Mouse (Mus musculus): ENCODE results near the gene Slf2.

Gene Slf2

GRCm38 (mm10) chr19:44930744-44931453 is at the start of gene Slf2:
Gene Slf2, plus strand, starts transcription at chr19:44931151.
- DNase-seq, result peak; percentile 99

- DNase-seq, result no peak
Measured at GRCm38 (mm10) chr19:44882552-44883024, 48.4 kb upstream of the Slf2 start.

DNA sequence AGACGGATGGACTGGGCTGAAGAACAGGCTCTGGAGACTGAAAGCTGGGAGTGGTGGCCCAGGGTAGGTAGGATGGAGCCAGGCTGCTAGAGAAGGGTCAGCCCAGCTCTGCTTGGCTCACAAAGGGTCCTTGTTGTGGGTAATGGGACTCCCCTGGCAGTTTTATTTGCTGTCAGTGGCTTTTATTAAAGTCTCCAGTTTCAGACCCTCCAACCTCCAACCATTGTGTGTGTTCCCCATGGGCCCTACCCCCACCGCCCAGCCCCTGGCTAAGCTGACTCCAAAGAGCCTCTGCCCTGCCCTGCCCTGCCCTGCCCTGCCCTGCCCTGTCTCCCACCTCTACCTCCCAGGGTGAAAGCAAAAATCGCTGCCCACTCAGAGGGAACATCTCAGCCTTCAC is 46.6 kb upstream of the Slf2 start:
- DNase-seq, result no peak

DNA sequence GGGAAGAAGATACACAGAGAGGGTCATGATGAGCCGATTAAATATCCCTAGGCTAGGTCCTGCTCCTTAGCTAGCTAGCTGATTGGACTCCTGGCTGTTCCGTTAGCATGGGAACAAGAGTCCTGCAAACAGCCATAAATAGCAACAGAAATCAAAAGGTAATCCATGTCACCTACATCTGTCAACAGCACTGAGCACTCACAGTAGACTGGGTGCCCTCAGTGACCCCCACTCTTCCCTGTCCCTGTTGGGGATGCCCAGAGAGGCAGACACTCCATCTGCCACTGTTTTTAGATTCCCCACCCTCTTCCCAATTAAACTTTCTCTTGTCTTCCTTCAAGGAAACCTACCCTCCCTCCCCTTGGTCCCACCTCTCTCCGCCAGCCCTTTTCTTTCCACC is 44.5 kb upstream of the Slf2 start:
- no peak for DNase-seq

DNA sequence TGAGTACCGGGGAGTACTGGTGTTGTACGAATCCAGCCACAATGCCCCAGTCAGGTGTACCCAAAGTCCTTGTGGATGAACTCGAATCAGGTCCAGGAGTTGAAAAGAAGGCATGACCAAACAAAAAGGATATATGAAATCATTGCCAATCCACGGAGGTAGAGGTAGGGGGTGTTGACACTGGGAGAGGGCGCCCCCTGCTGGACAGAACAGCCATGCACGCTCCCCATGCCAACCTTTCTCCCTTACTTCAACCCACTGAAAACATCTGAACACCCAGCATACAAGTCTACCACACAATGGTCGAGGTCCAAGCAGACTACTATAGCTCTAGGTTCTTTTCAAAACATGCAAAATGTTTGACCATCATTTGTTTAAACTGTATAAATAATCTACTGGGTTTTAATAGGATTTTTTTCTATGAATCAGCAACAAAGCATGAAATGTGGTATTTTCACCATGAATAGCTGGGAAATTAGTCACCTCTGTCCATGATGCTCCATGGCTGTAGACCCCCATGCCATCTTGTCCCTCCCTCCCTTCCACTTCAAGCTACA is 43.2 kb upstream of the Slf2 start:
- peak; percentile 74 for DNase-seq

GRCm38 (mm10) chr19:44889548-44889947 is 41.4 kb upstream of the Slf2 start:
- no peak for DNase-seq

DNA sequence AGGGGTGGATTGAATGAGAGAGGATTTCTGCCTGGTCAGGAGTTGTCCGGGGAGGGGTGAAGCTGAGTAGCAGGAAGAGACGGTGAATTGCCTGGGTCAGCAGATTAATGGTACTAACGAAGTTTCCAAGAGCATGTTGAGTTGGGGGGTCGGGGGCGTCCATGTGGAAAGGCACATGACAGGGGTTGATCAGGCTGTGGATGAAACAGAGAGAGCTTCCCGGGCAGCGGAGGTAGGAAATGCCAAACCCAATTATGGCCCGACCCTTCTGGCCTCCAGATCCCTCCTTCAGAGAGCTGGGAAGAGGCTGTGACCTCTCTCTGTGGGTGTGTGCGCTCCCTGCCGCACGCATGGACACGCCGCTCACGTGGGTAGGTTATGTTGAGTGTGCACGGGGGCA is 39.5 kb upstream of the Slf2 start:
- DNase-seq, result no peak

GRCm38 (mm10) chr19:44893231-44893871 is 37.6 kb upstream of the Slf2 start:
- DNase-seq, result no peak

DNA sequence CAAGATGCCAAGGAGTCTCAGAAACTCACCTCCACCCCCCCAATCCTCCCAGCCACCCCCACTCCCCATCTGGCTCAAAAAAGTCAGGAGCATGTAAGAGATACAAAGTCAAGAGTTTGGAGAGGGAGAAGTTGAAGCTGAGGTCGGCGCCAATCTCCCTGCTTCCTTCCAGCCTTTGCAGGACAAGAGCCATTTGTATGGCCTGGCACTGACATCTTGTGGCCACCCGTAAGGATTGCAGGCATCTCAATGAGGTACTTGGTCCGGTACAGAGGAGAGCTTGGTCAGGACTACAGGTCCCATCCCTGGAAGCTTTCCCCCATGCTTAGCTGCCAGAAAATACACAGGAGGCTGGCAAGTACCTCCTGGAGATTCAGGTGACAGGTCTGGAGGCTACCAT is 35.7 kb upstream of the Slf2 start:
- peak; percentile 69 for DNase-seq

DNA sequence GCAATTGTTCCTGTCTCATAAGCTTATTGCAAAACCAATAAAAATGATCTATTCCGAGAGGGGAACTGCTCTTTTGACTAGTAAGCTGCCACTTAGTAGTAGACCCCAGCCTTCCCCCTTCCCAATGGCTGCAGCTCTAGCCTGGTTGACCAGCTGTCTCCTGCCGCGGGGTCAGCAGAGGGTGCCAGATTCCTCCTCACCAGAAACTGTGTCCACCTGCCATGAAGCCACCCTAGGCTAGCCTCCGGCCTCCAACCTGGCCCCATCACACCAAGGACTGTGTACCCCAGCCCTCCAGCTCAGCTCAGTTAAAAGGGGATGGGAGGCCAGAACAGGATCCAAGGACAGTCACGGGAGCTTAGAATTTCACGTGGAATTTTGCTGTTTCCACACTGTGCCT is 34.5 kb upstream of the Slf2 start:
- DNase-seq, result no peak

GRCm38 (mm10) chr19:44897521-44897920 is 33.4 kb upstream of the Slf2 start:
- DNase-seq, result no peak

DNA sequence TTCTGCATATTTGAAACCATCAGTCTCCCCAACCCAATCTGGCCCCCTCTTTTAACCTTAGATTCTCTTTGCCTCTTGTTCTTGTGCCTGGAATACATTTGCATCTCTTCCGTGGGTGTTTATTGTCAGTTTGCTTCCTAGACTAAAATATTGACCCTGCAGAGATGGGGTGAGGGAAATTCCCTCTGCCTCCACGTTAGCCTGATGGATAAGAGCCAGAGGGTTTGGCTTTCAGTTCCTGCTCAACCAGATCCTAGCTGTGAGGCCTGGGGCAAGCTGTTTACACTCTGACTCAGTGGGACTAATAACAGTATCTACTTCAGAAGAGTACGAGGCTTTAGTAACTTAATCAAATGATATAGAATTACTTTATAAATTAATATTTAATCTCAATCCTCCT is 32.3 kb upstream of the Slf2 start:
- DNase-seq, result no peak

- no peak for DNase-seq
Measured at GRCm38 (mm10) chr19:44899104-44899793, 31.7 kb upstream of the Slf2 start.

- DNase-seq, result peak; percentile 10
Measured at GRCm38 (mm10) chr19:44899947-44900773, 30.8 kb upstream of the Slf2 start.

DNA sequence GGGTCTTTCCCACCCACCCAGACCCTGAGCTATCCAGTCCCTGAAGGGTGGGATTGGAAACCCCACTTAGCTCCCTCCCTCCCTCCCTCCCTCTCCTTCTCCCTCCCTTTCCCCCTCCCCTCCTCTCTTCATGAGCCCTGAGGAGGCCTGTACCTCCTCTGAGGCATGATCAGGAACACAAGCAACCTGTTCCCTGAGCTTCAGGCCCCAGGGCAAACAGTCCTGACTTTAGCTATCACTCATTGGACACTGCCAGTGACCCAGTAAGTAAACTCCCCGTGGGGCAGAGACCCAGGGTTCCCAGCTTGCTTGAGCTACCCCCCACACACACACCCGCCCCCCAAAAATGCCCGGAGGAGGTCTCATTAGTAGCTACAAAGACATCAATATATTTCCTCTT is 29.9 kb upstream of the Slf2 start:
- no peak for DNase-seq

GRCm38 (mm10) chr19:44902324-44902723 is 28.6 kb upstream of the Slf2 start:
- peak; percentile 31 for DNase-seq

DNA sequence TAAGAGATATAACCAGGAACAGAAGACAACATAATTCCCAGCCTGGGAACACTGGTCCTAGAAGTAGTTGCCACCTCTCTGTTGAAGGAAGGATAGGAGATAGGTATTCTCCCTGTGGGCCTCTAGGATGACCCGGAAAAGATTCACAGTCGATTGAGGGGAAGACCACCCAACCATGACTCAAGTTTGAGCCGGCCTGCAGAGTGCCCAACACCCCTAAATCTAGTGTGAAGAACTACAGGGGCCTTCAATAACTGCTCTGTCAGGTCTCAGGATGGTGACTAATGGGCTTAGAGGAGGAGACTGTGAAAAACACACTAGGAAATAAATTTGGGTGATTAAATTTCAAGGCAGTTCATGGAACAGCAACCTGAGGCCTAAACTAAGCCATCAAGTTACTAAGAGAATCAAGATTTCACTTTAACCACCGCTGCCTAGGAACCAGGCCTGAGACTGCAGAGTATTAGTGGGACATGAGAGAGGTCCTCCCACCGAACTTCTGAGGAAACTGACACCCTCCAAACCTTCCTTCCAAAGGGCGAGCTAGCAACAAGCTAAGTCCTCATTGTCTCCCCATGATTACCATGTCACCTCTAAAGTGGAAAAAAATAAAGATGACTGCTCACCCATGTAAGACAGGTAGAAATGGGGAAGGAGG is 27.5 kb upstream of the Slf2 start:
- no peak for DNase-seq

- no peak for DNase-seq
Measured at GRCm38 (mm10) chr19:44904141-44904720, 26.7 kb upstream of the Slf2 start.

DNA sequence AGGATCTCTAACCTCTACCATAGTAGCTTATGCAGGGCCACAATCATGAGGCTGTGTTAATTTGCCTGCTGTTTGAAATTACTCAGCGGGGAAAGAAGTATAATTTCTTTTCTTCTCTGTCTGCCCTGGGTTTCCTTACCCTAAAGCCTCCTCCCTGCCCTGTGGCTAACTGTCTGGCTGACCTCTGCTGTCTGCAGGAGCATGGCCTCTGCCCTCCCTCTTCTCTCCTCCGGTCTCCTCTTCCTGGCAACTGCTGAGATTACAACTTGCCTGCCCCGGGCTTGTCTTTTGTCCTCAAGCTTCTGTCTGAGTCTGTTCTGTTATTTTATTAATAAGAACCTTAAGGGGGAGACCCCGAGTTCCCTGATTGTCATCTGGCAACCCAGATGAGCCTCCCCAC is 25.6 kb upstream of the Slf2 start:
- no peak for DNase-seq

DNA sequence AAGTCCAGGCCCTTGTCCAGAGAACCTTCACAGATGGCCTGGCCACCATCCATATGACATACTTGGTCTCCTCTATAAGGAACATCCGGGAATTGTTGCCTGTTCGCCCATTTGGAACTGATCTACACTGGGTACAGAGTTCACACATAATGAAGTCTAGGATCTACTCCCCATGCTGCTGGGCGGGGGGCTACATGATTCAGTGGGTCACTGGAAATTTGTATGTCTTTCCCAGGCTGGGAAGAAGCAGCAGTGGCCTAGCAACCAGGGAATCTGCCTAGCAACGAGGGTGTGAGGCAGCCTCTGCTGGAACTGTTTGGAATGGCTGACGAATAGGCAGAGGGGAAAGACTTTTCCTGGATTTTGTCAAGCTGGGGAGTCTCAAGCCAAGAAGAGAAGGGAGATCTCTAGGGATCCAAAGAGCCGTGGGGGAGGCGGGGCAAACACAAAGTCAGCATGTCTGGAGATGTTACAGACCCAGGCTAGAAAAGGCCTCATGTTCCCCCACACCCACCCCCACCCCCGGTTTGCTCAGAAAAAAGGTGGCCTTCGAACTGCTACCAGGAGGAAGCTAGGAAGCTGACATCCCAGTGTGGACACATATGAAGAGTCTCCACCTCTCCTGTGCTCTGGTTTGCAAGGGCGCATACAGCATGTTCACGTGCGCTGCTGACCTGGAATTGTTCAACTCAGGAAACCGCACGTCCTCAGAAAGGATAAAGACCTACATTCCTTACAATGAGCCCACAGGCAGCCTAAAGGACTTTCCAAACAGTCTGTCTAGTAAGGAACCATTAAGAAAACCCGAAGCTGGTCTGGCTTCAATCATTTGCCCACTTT is 22.9 kb upstream of the Slf2 start:
- no peak for DNase-seq
